Mouse (Mus musculus): ENCODE measurements at regions not wholly inside any gene's neighbourhood (a gene's known extent, or its start where the extent isn't known, plus 50 kb on each side); places are given as distances from the start of the nearest gene placed in this dataset.

GRCm38 (mm10) chr2:103848923-103849700, 51.7 kb upstream of the Caprin1 start:
- in situ Hi-C loops (cut with MboI; ENCODE audit: unreplicated experiment in 2 of 2) = loop anchor here (10.0 kb wide), 2 partner anchors 104 to 134 kb away; no protein-coding TSS in a partner anchor

GRCm38 (mm10) chr2:103849766-103850530, 52.5 kb upstream of the Caprin1 start:
- in situ Hi-C loops (cut with MboI; ENCODE audit: unreplicated experiment in 2 of 2) = loop anchor here (10.0 to 25.0 kb wide), 3 partner anchors 105 to 763 kb away; no protein-coding TSS in a partner anchor

- in situ Hi-C loops (cut with MboI; ENCODE audit: unreplicated experiment in 2 of 2) = loop anchor here in 1 of 2 experiments (25.0 kb wide), 1 partner anchor 763 kb away; no protein-coding TSS in a partner anchor
Observed at GRCm38 (mm10) chr2:103850531-103850816, 53.0 kb upstream of the Caprin1 start.

DNA sequence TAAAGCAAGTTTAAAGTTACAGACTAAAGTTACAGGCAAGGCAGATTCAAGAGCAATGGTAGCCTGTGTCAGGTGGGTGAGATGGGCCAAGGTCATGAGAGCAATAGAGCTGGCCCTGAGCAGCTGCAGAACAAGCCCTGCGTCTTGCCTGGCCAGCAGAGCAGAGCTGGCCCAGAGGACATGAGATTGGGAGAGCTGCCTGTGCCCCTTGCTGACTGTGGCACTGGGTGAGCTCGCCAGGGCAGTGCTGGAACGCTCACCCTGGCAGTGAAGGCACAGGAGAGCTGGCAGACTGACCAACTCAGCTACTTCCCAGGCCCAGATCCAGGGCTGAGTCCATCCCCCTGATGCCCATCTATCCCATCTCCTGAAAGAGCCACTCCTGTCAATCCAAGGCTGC, 53.7 kb upstream of the Caprin1 start:
- in situ Hi-C loops (cut with MboI; ENCODE audit: unreplicated experiment in 2 of 2) = loop anchor here in 1 of 2 experiments (25.0 kb wide), 1 partner anchor 764 kb away; no protein-coding TSS in a partner anchor

GRCm38 (mm10) chr2:103861226-103861625, 63.8 kb upstream of the Caprin1 start:
- in situ Hi-C loops (cut with MboI; ENCODE audit: unreplicated experiment in 2 of 2) = loop anchor here (10.0 to 25.0 kb wide), 3 partner anchors 136 to 774 kb away; no protein-coding TSS in a partner anchor

GRCm38 (mm10) chr2:103864254-103864653, 66.8 kb upstream of the Caprin1 start:
- in situ Hi-C loops (cut with MboI; ENCODE audit: unreplicated experiment in 2 of 2) = loop anchor here (10.0 to 25.0 kb wide), 3 partner anchors 139 to 777 kb away; no protein-coding TSS in a partner anchor

GRCm38 (mm10) chr2:103865319-103866171, 68.1 kb upstream of the Caprin1 start:
- in situ Hi-C loops (cut with MboI; ENCODE audit: unreplicated experiment in 2 of 2) = loop anchor here (5.0 to 25.0 kb wide), 4 partner anchors 141 to 778 kb away; no protein-coding TSS in a partner anchor

DNA sequence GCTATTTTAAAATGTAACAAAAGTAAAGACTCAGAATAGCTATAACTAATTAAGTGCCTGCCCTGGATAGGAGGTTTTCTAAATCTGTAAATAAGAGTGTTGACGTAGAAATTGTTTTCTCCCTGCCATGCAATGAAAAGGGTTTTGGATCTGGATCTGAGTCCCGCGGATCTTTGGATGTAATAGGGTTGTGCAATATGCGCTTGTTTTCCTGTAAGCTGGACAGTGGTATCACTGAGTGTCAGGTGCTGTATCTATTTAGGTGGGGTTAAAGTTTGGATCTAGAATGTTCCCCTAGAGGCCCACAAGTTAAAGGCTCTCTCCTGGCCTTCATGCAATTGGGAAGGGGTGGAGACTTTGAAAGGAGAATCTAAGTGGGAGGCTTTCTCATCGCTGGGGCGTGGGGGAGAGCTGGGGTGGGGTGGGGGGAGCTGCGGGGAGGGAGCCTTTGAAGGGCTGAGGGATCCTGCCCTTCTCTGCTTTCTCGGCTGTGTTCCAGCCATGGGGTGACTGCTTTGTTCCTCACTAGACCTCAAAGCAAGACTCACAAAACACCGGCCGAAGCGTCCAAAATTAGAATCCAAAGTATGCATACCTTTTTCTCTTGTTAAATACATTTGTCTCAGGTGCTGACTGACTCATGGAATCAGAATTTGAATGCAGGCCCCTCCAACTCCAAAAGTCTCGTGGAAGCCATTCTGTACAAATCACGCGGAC, 70.0 kb upstream of the Caprin1 start:
- in situ Hi-C loops (cut with MboI; ENCODE audit: unreplicated experiment in 2 of 2) = loop anchor here (5.0 to 25.0 kb wide), 4 partner anchors 143 to 780 kb away; no protein-coding TSS in a partner anchor

GRCm38 (mm10) chr2:103867958-103868330, 70.5 kb upstream of the Caprin1 start:
- in situ Hi-C loops (cut with MboI; ENCODE audit: unreplicated experiment in 2 of 2) = loop anchor here (5.0 to 25.0 kb wide), 4 partner anchors 143 to 781 kb away; no protein-coding TSS in a partner anchor

DNA sequence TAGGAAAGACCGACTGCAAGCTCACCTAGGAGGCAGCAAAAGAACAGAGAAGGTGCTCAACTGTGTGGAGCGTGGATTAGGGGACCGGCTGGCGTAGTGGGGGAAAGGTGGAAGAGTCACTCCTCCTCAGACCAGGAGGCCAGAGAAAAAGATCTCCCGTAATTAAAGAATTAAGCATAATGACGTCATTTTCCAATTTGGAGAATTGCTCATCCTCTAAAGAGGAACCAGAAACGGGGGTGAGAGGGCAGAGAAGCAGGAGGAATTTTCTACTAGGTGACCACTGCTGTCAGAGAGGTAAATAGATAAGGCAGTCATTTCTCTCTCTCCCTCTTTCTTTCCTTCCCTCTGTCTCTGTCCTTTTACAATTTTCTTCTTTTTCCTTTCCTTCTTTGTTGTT, 71.2 kb upstream of the Caprin1 start:
- in situ Hi-C loops (cut with MboI; ENCODE audit: unreplicated experiment in 2 of 2) = loop anchor here (5.0 to 25.0 kb wide), 4 partner anchors 144 to 781 kb away; no protein-coding TSS in a partner anchor

DNA sequence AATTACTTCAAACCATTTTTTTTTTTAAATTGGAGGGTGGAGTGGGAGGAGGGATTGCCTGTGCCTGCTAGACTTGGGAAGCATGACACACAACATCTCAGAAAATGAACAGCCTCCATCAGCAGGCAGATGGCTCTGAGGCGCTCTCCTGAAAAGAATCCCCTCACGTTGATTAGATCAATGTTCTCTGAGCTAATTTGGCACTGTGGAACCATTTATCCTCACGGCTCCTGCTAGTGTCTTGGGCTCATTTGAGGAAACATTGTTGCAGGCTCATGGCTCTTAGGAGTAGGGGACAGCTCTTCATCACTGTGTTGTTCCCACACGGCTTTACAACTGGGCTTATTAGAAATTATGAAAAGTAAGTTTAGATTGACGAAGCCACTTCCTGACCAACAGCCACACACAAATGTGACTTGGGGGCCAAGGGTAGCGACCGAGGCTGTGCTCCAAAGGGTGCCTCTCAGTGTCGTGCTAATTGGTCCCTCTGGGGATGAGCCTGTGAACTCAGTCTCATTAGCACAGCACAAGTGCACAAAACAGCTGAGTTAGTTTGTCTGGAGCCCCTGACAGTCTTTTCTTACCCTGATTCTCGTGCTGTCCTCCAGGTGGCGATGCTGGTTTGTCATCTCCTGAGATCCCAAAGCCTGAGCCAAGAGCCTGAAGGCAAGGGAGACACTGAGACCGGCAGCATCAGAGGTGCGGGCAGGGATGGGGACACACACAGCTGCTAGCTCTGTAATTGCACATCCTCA, 74.2 kb upstream of the Caprin1 start:
- in situ Hi-C loops (cut with MboI; ENCODE audit: unreplicated experiment in 2 of 2) = loop anchor here (5.0 to 25.0 kb wide), 3 partner anchors 111 to 784 kb away; no protein-coding TSS in a partner anchor

DNA sequence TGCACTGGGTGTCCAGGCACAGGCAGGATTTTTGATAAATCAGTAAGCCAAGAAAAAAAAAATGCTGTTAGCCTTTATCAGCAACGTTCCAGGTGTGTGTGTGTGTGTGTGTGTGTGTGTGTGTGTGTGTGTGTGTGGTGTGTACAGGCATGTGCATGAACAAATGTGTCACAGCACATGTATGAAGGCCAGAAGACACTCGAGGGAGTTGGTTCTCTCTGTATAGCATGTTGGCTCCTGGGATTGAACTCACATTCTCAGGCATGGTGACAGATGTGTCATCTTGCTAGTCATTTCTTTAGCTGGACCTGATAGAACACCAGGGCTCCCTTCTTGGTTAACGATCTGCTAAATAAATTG, 74.8 kb upstream of the Caprin1 start:
- in situ Hi-C loops (cut with MboI; ENCODE audit: unreplicated experiment in 2 of 2) = loop anchor here (5.0 to 25.0 kb wide), 3 partner anchors 110 to 785 kb away; no protein-coding TSS in a partner anchor

DNA sequence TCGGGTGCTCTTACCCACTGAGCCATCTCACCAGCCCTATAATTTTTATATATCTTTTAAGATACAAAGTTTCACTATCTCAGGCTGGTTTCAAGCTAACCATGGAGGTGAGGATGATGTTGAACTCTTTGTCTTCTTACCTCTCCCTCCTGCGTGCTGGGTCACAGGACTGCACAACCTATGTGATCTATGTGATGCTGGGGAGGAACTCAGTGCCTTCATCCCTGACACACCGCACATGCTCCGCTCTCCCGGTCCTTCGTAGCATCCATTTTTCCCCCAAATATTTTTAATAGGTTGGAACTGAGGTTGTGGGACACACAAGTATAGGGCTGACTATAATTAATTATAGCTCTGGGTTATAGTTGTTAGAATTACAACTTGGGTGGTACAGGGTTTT, 75.9 kb upstream of the Caprin1 start:
- in situ Hi-C loops (cut with MboI; ENCODE audit: unreplicated experiment in 2 of 2) = loop anchor here (5.0 to 25.0 kb wide), 3 partner anchors 109 to 786 kb away; no protein-coding TSS in a partner anchor

GRCm38 (mm10) chr2:103874466-103874865, 77.0 kb upstream of the Caprin1 start:
- in situ Hi-C loops (cut with MboI; ENCODE audit: unreplicated experiment in 2 of 2) = loop anchor here (5.0 to 25.0 kb wide), 3 partner anchors 108 to 787 kb away; no protein-coding TSS in a partner anchor

DNA sequence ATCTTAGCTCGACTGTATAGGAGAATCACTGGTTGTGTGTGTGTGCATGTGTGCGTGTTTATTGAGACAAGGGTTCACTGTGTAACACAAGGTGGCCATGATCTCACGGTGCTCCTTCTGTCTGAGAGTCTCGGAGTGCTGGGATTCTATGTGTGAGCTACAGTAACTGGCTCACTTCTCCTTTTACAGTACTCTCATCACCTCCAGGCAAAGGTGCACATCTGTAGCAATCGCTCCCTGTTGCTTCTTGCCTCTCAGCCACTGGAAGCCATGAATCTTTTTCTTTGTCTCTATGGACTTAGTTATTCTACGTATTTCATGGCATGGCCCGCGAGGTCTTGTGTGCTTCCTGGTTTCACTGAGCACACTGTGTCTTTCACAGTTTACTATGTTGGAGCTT, 78.3 kb upstream of the Caprin1 start:
- in situ Hi-C loops (cut with MboI; ENCODE audit: unreplicated experiment in 2 of 2) = no loop called here

DNA sequence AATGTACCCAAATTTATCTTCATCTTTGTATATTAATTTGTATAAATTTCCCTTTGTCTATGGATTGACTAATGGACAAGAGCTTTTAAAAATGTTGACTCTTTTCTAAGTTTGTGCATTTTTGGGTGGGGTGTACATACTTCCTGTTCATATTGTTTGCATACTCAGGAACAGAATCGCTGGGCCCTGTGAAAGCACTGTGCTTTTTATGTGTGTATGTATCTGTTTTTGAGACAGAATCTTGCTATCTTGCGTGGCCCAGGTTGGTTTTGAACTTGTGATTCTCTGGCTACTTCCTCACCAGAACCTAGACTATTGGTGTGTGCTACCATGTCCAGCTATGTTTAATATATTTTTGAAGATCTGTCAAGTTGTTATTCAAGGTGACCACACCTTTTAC, 78.8 kb upstream of the Caprin1 start:
- in situ Hi-C loops (cut with MboI; ENCODE audit: unreplicated experiment in 2 of 2) = no loop called here

DNA sequence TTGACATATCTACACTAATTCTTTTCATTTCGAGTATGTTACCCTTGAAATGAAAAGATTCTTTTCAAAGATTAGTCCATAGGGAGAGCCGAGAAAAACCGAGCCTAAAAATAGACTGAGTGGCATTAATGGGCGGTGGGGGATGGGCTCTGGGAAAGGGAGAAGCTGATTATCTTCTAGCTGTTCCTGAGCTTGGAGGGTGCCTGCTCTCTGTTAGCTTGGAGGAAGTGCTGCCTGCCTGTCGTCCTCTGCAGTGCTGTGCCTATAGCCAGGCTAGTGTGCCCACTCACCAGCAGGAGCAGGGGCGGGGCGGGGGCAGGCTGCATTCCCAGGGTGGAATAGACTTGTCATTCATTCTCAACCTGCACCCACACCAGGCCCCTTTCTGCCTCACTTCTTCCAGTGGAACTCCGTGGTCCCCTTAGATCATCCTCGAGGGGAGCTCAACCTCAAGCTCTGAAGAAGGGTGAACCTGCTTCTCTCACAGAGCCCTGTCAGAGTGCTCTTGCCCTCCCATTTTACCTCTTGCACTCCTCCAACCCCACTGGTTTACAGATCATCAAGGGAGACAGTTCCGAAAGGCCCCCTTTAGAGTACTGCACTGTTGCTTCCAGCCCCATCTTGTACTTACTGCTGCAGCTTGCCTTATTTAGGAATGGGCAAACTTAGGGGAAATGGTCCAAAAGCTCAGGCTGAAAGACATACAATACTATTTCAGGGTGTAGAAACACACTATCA, 76.6 kb upstream of the Lmo2 start:
- in situ Hi-C loops (cut with MboI; ENCODE audit: unreplicated experiment in 2 of 2) = no loop called here

GRCm38 (mm10) chr2:103884926-103885325, 72.9 kb upstream of the Lmo2 start:
- in situ Hi-C loops (cut with MboI; ENCODE audit: unreplicated experiment in 2 of 2) = no loop called here

All from v-Abl transformed pro-B cells (cell line).